Mouse (Mus musculus): ENCODE measurements around the gene Dnah8.

The Dnah8 gene

GRCm38 (mm10) chr17:30662131-30662530 is 38.0 kb downstream of the Dnah8 start:
- no peak for DNase-seq (ENCODE audit: low spot score in 2 of 2)

- no peak for DNase-seq (ENCODE audit: low spot score in 2 of 2)
Measured at GRCm38 (mm10) chr17:30663170-30663569, 39.0 kb downstream of the Dnah8 start.

GRCm38 (mm10) chr17:30664856-30665255 is 40.7 kb downstream of the Dnah8 start:
- no peak for DNase-seq (ENCODE audit: low spot score in 2 of 2)

- no peak for DNase-seq (ENCODE audit: low spot score in 2 of 2)
Measured at GRCm38 (mm10) chr17:30672556-30672955, 48.4 kb downstream of the Dnah8 start.

- no peak for DNase-seq (ENCODE audit: low spot score in 2 of 2)
Measured at GRCm38 (mm10) chr17:30673023-30673422, 48.9 kb downstream of the Dnah8 start.

GRCm38 (mm10) chr17:30675021-30675740 is 51.0 kb downstream of the Dnah8 start:
- DNase-seq (ENCODE audit: low spot score in 2 of 2) = no peak

GRCm38 (mm10) chr17:30678523-30678922 is 54.4 kb downstream of the Dnah8 start:
- DNase-seq (ENCODE audit: low spot score in 2 of 2) = no peak

GRCm38 (mm10) chr17:30679612-30680011 is 55.5 kb downstream of the Dnah8 start:
- no peak for DNase-seq (ENCODE audit: low spot score in 2 of 2)

- no peak for DNase-seq (ENCODE audit: low spot score in 2 of 2)
Measured at GRCm38 (mm10) chr17:30681604-30682003, 57.5 kb downstream of the Dnah8 start.

GRCm38 (mm10) chr17:30690181-30690580 is 66.0 kb downstream of the Dnah8 start:
- DNase-seq (ENCODE audit: low spot score in 2 of 2) = no peak

- DNase-seq (ENCODE audit: low spot score in 2 of 2) = no peak
Measured at GRCm38 (mm10) chr17:30691481-30691880, 67.3 kb downstream of the Dnah8 start.

GRCm38 (mm10) chr17:30694281-30694680 is 70.1 kb downstream of the Dnah8 start:
- DNase-seq (ENCODE audit: low spot score in 2 of 2) = no peak

- DNase-seq (ENCODE audit: low spot score in 2 of 2) = no peak
Measured at GRCm38 (mm10) chr17:30714732-30715131, 90.6 kb downstream of the Dnah8 start.

GRCm38 (mm10) chr17:30718197-30718596 is 94.0 kb downstream of the Dnah8 start:
- DNase-seq (ENCODE audit: low spot score in 2 of 2) = no peak

- no peak for DNase-seq (ENCODE audit: low spot score in 2 of 2)
Measured at GRCm38 (mm10) chr17:30719031-30719430, 94.9 kb downstream of the Dnah8 start.

- DNase-seq (ENCODE audit: low spot score in 2 of 2) = no peak
Measured at GRCm38 (mm10) chr17:30727788-30728187, 103.6 kb downstream of the Dnah8 start.

- DNase-seq (ENCODE audit: low spot score in 2 of 2) = no peak
Measured at GRCm38 (mm10) chr17:30732736-30733135, 108.6 kb downstream of the Dnah8 start.

GRCm38 (mm10) chr17:30734770-30735169 is 110.6 kb downstream of the Dnah8 start:
- DNase-seq (ENCODE audit: low spot score in 2 of 2) = no peak

GRCm38 (mm10) chr17:30735454-30735853 is 111.3 kb downstream of the Dnah8 start:
- DNase-seq (ENCODE audit: low spot score in 2 of 2) = no peak

- no peak for DNase-seq (ENCODE audit: low spot score in 2 of 2)
Measured at GRCm38 (mm10) chr17:30737797-30738196, 113.6 kb downstream of the Dnah8 start.

GRCm38 (mm10) chr17:30739769-30740168 is 115.6 kb downstream of the Dnah8 start:
- DNase-seq (ENCODE audit: low spot score in 2 of 2) = no peak

- DNase-seq (ENCODE audit: low spot score in 2 of 2) = no peak
Measured at GRCm38 (mm10) chr17:30743947-30744346, 119.8 kb downstream of the Dnah8 start.

- DNase-seq (ENCODE audit: low spot score in 2 of 2) = no peak
Measured at GRCm38 (mm10) chr17:30746056-30747024, 122.2 kb downstream of the Dnah8 start.

All from urinary bladder, postnatal 4 days (tissue).